Mouse (Mus musculus) hindbrain, embryonic 16.5 days (tissue): ENCODE measurements around the gene Atp6v0c. TPM values are rescaled to one million over a fixed set of nuclear protein-coding genes. Genes with fewer than 3 reads are reported as not detected.
A peak's percentile ranks its signal among the peaks of the same experiment; 100 is the strongest.

Experiments
- ATAC-seq: fragments of 200-750 bp; cut with Nextera tagmentation; 2 replicates; pipeline ENCODE4 v1.8.0; 2017; ENCODE audit warnings: moderate TSS enrichment, moderate library complexity
- H3K27ac ChIP-seq: fragments of 300-500 bp; sonication (generic); 2 replicates; pipeline ENCODE4 v1.5.1; 2014; ENCODE audit warnings: low read depth, mild to moderate bottlenecking, control low read depth, low read length, moderate library complexity
- H3K27me3 ChIP-seq: fragments of 300-500 bp; sonication (generic); replicated peaks from 2 replicates; pipeline ENCODE4 v1.6.1; 2014; ENCODE audit warnings: low read length; ENCODE audit not compliant: control insufficient read depth, insufficient read depth
- H3K36me3 ChIP-seq: fragments of 300-500 bp; sonication (generic); 2 replicates; pipeline ENCODE4 v1.6.1; 2014; ENCODE audit warnings: mild to moderate bottlenecking, low read length, moderate library complexity, mixed read lengths; ENCODE audit not compliant: control insufficient read depth, insufficient read depth
- H3K4me1 ChIP-seq: fragments of 300-500 bp; sonication (generic); 2 replicates; pipeline ENCODE4 v1.6.1; 2014; ENCODE audit warnings: low read depth, low read length; ENCODE audit not compliant: control insufficient read depth, insufficient read depth
- H3K4me2 ChIP-seq: fragments of 300-500 bp; sonication (generic); 2 replicates; pipeline ENCODE4 v1.6.1; 2014; ENCODE audit warnings: mild to moderate bottlenecking, low read length, control low read depth, moderate library complexity
- H3K4me3 ChIP-seq: fragments of 300-500 bp; sonication (generic); 2 replicates; pipeline ENCODE4 v1.5.1; 2014; ENCODE audit warnings: mild to moderate bottlenecking, low read length, control low read depth, moderate library complexity
- H3K9ac ChIP-seq: fragments of 300-500 bp; sonication (generic); 2 replicates; pipeline ENCODE4 v1.6.1; 2014; ENCODE audit warnings: low read depth, mild to moderate bottlenecking, control low read depth, low read length, moderate library complexity
- H3K9me3 ChIP-seq: fragments of 300-500 bp; sonication (generic); 2 replicates; pipeline ENCODE4 v1.6.1; 2014; ENCODE audit warnings: mild to moderate bottlenecking, low read length, moderate library complexity; ENCODE audit not compliant: control insufficient read depth
- WGBS: fragments of 180-500 bp; shearing (Covaris S2); extraction: QIAGEN DNeasy Blood & Tissue Kit; methylation state at CpG from one replicate; pipeline ENCODE4 v1.1.7; 2014; 5-methylcytosine and 5-hydroxymethylcytosine counted together
- polyA plus RNA-seq: library from polyadenylated mRNA; unstranded; fragments of >200 nt; fragmentation: Nextera tagmentation; extraction: Ambion mirVana; gene quantifications from 2 replicates; pipeline ENCODE4 v1.2.1, GENCODE M21; 2015

Gene Atp6v0c
- polyA plus RNA-seq, 1 experiment from 2014 or later, result 1,817 TPM

GRCm38 (mm10) chr17:24190934-24191333 lies 21.4 kb upstream of the Atp6v0c start:
- Histone ChIP-seq H3K4me2 (no peak overlapping the region), H3K4me3 (no peak overlapping the region), H3K27ac (no peak overlapping the region), H3K36me3 (0 out of 2 replicates have a peak, but pooled peaks cover 3% of the 10 kb centered on the region), H3K27me3 (no peaks in the 10 kb centered on the region), H3K9me3 (no peaks in the 10 kb centered on the region), H3K4me1 (no peaks in the 10 kb centered on the region), H3K9ac (no peak overlapping the region)
- 86% methylated on average over 2 of the region's 2 CpGs for WGBS
- no peak for ATAC-seq

DNA sequence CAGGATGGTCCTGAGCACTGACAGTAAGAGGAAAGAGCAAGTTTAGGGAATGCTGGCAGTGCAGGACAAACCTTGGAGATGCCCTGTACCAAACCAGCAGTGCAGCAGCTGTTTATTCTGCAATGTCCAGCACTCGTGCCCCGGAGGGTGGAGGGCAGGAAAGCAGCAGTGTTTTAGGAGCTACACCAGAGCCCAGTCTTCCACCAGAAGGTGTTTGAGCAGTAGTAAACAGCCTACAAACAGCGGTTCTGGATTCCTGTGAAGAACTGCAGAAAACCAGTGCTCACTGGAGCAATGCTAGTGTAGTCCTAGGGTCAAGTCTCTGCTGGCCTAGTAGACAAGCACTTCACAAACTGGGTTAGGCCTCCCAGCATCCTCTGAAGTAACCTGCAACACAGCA lies 4.8 kb upstream of the Atp6v0c start:
- 73% methylated on average over 3 of the region's 3 CpGs for WGBS
- Histone ChIP-seq H3K4me3 (no peak overlapping the region), H3K27me3 (no peaks in the 10 kb centered on the region), H3K36me3 (no peaks in the 10 kb centered on the region), H3K9ac (no peak overlapping the region), H3K4me2 (no peak overlapping the region), H3K4me1 (peaks cover 6% of the 10 kb centered on the region), H3K27ac (no peak overlapping the region), H3K9me3 (no peaks in the 10 kb centered on the region)
- ATAC-seq, result no peak

DNA sequence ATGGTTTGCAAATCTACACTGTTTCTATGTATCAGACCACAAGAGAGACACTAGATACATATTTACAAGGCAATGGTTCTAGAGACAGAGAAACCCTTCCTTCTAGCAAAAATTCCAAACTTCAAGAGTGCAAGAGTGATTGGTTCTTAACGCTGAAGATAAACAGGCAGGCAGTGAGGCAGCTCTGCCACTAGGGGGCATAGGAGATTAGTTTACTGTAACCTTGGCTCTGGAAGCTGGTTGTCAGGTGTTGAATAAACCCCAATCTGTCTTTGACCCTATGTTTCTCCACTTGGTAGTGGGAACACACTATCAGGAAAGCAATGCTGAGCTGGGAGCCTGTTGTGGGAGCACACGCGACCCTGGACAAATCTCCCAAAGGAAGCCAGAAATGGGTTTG lies 3.9 kb upstream of the Atp6v0c start:
- H3K9me3 ChIP-seq, result no peaks in the 10 kb centered on the region
- no peaks in the 10 kb centered on the region for H3K36me3 ChIP-seq
- peaks cover 6% of the 10 kb centered on the region for H3K4me1 ChIP-seq
- 0% methylated on average over 3 of the region's 3 CpGs for WGBS
- H3K27me3 ChIP-seq, result no peaks in the 10 kb centered on the region
- H3K9ac ChIP-seq, result no peak overlapping the region
- no peak overlapping the region for H3K27ac ChIP-seq
- H3K4me2 ChIP-seq, result no peak overlapping the region
- no peak for ATAC-seq
- H3K4me3 ChIP-seq, result no peak overlapping the region

- no peaks in the 10 kb centered on the region for H3K27me3 ChIP-seq
- H3K36me3 ChIP-seq, result no peaks in the 10 kb centered on the region
- no peak overlapping the region for H3K4me2 ChIP-seq
- no peak for ATAC-seq
- 81% methylated on average over 4 of the region's 4 CpGs for WGBS
- peaks cover 20% of the 10 kb centered on the region for H3K4me1 ChIP-seq
- no peak overlapping the region for H3K27ac ChIP-seq
- no peak overlapping the region for H3K4me3 ChIP-seq
- H3K9me3 ChIP-seq, result no peaks in the 10 kb centered on the region
- H3K9ac ChIP-seq, result no peak overlapping the region
Observed at GRCm38 (mm10) chr17:24171738-24172137, 2.2 kb upstream of the Atp6v0c start.

- Histone ChIP-seq H3K9me3 (no peaks in the 10 kb centered on the region), H3K4me3 (no peak overlapping the region), H3K27ac (no peak overlapping the region), H3K9ac (no peak overlapping the region), H3K4me2 (no peak overlapping the region), H3K4me1 (peaks cover 22% of the 10 kb centered on the region), H3K27me3 (no peaks in the 10 kb centered on the region), H3K36me3 (no peaks in the 10 kb centered on the region)
- no peak for ATAC-seq
- WGBS, result 82% methylated on average over 5 of the region's 5 CpGs
Observed at GRCm38 (mm10) chr17:24170729-24171128, 1.2 kb upstream of the Atp6v0c start.

- Histone ChIP-seq H3K4me1 (peaks cover 26% of the 10 kb centered on the region), H3K36me3 (no peaks in the 10 kb centered on the region), H3K9me3 (no peaks in the 10 kb centered on the region), H3K4me3 (peak overlapping the region; percentile 84), H3K4me2 (peak overlapping the region; percentile 78), H3K9ac (peak overlapping the region; percentile 93), H3K27ac (peak overlapping the region; percentile 100), H3K27me3 (no peaks in the 10 kb centered on the region)
- WGBS, result 69% methylated on average over 3 of the region's 3 CpGs
- ATAC-seq, result no peak
Observed at GRCm38 (mm10) chr17:24170125-24170524, 623 bp upstream of the Atp6v0c start.

DNA sequence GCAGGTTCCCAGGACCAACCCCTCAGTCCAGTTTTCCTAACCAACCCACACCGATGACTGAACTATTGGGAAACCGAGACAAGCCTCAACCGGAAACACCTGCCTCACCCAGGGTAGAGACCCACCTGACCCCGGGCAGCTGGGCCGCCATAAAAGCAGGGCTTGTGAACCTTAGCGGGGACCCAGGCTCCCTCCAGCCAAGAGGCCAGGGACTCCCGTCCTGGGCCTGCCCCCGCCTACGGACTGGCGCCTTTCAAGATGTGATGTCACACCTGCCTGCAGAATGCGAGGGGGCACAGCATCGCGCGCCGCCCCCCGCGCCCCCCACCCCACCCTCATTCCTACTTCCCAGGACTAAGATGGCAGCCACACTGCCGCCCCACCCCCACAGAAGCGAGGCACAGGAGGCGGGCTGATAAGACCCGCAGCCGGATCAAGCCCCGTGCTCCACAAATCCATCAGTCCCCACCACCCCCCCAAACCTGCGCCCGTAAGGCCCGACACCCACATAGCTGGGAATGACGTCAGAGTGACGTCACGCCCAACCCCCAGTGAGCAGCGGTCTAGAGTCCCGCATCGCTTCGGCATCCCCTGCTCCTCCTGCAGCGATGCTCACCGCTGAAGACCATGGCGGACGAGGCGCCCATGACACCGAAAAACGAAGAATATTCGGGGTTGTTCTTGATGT lies 768 bp downstream of the Atp6v0c start:
- ATAC-seq, result peak; percentile 53
- peak overlapping the region; percentile 93 for H3K9ac ChIP-seq
- H3K4me3 ChIP-seq, result peak overlapping the region; percentile 84
- H3K4me2 ChIP-seq, result peak overlapping the region; percentile 81
- WGBS, result under 1% methylated on average over 41 of the region's 41 CpGs
- no peaks in the 10 kb centered on the region for H3K27me3 ChIP-seq
- H3K36me3 ChIP-seq, result no peaks in the 10 kb centered on the region
- peaks cover 28% of the 10 kb centered on the region for H3K4me1 ChIP-seq
- no peaks in the 10 kb centered on the region for H3K9me3 ChIP-seq
- peak overlapping the region; percentile 100 for H3K27ac ChIP-seq

DNA sequence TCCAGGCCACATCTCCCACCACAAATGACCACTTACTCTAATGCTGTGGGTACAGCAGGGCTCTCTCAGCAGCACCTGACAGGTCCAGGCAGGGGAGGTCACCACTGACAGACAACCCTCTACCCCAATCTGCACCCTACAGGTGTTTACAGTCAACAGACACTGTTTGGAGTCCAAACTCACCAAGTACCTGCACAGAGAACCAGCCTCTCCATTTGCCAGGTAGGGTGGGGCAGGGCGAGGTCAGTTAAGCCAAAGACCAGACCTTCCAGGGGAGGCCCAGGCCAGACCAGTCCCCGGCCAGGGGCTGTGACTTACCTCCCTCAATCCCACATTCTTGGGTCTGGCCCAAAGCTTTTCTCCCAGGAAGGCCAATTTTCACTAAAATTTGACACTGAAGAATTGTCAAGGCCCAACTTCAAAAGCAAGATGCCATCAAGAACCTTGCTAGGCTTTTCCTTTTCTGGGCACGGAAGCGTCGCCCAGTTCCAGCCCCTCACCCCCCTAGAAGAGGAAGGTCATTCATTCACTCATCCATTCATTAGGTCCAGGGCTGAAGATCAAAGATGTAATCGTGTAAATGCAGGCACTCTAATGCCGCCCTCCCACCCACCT lies 1.5 kb downstream of the Atp6v0c start:
- H3K36me3 ChIP-seq, result no peaks in the 10 kb centered on the region
- H3K4me3 ChIP-seq, result peak overlapping the region; percentile 84
- H3K4me1 ChIP-seq, result peaks cover 28% of the 10 kb centered on the region
- H3K9me3 ChIP-seq, result no peaks in the 10 kb centered on the region
- no peaks in the 10 kb centered on the region for H3K27me3 ChIP-seq
- WGBS, result 58% methylated on average over 7 of the region's 7 CpGs
- peak overlapping the region; percentile 81 for H3K4me2 ChIP-seq
- H3K9ac ChIP-seq, result peak overlapping the region; percentile 93
- peak overlapping the region; percentile 100 for H3K27ac ChIP-seq
- no peak for ATAC-seq

GRCm38 (mm10) chr17:24167120-24167519 lies 2.4 kb downstream of the Atp6v0c start:
- no peak for ATAC-seq
- Histone ChIP-seq H3K27ac (no peak overlapping the region), H3K4me2 (peak overlapping the region; percentile 81; the same call in 1 of the 2 replicates), H3K27me3 (no peaks in the 10 kb centered on the region), H3K36me3 (no peaks in the 10 kb centered on the region), H3K9ac (0 out of 2 replicates have a peak overlapping the region, but pooled peaks have one; percentile 9), H3K9me3 (no peaks in the 10 kb centered on the region), H3K4me3 (no peak overlapping the region), H3K4me1 (peaks cover 37% of the 10 kb centered on the region)
- WGBS, result 89% methylated on average over 6 of the region's 6 CpGs
